Mouse (Mus musculus) CH12F3 (cell line): ENCODE results near the gene Zfp568.

Source experiments
- in situ Hi-C: fragments of 300-500 bp; cut with MboI; formaldehyde crosslinking; loops from 2 replicates; pipeline ENCODE4 v1.14.3; 2020; ENCODE audit warnings: low sequenced_read_pairs

The Zfp568 gene

DNA sequence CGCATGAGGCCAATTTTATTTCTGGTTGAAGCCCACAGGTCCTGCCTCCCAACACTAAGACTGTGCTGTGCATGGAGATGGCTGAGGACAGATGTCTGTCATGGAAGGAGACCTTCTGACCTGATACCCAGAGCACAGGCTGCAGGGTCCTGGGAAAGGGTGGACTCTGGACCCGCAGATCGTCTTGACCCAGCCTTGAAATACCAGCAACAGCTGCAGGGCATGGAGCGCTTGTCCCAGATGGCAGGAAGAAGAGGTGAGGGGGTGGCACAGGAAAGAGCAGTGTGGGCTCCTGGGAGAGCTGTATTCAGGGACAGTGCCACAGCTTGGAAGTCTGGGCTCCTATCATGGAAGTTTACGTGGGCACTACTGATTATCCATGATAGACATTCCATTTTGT, 3.8 kb downstream of the Zfp568 start:
- in situ Hi-C loops: no loop called here

DNA sequence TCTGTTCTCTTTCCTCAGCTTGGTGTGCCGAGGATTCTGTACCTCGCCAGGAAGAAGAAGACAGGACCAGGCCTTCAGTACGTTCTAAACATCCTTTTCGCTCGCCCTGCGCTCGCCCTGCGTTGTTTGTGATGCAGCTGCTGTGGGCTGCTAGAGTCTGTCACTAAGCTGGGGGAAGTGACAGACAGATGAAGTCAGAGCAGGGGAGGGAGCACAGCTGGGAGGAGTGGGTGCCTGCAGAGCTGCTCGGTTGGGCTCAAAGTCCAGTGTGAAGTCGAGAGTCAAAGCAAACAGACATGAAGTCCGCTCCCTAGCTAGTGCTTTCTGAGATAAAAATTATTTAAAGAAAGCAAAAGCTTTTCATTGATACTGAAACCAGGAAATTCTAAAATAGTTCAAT, 5.3 kb downstream of the Zfp568 start:
- in situ Hi-C loops: no loop called here

DNA sequence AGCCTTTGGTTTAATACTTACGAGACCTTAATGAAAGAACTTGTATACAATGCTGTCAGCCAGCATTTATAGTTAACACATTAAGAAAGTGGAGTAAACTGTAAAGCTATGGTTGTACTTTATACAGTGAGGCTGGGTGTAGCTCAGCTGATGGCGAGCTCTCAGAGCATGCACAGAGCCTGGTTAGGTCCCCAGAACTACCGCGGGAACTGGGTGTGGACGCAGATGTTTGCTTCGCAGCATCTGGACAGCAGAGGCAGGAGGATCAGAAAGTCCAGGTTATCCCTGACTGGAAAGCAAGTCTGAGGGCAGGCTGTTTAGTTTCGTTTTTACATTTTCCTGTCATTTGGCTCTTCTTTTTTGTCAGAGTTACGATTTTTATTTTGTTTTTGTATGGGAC, 8.9 kb downstream of the Zfp568 start:
- in situ Hi-C loops: no loop called here

DNA sequence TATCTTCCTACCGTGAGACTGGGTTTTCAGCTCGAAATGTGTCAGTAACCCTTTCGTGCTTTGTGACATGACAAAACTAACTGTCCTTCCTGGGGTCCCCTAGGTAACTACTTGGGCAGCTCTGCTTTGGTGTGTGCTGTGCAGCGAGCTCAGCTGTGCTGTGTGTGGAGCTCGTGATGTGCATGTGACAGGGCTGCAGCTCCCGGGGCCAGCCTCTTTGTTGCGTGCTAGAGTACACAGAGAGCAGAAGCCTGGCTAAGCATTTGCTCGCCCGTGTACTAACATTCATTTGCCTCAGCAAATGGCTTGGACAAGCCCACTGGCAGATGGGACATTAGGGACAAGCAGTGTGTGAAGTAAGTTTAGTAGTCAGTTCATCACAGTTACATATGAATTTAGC, 9.6 kb downstream of the Zfp568 start:
- in situ Hi-C loops: no loop called here

DNA sequence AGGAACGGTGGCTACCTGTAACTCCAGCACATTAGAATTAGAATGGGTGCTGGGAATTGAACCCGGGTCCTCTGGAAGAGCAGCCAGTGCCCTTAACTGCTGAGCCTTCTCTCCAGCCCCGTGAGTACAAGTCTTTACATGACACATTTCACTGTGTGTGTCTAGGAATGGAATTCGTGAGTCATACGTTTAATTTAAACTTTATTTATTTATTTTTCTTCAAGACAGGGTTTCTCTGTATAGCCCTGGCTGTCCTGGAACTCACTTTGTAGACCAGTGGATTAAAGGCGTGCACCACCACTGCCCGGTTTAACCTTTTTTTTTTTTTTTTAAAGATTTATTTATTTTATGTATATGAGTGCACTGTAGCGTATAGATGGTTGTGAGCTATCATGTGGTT, 11.4 kb downstream of the Zfp568 start:
- in situ Hi-C loops: no loop called here

DNA sequence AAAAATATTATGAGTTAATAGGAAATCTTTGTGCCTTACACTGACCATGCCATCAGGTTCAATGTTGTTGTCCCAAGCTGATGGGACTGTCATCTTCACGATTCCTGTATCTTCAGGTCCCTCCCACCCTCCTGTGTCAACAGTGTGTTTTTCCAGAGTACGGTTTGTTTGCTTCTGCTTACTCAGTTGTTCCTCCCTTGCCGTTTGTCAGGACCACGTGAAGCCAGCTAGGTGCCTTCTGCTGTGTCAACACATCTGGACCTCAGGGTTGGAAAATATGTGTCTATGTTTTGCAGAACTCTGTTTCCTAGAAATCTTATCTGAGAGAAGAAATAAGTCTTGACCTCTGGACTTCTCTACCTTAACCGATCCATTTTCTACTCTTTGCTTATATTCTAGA, 16.8 kb downstream of the Zfp568 start:
- in situ Hi-C loops: no loop called here

DNA sequence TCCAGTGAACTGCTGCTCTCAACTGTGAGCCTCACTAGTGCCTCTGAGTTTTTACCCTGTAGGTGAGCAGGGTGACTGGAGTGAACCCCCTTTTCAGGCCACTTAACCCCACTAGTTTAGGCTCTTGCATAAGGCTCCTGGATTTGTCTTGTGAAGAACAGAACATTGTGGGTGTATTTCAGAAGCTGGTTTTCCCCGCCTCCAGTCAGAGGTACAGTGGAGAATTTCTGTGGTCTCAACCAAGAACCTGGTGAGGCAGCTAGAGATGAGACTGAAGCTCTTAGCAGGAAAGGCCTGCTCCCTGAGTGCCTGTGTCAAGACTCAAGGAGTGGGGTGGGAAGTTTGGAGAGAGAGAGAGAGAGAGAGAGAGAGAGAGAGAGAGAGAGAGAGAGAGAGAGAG, 23.8 kb downstream of the Zfp568 start:
- in situ Hi-C loops: no loop called here

DNA sequence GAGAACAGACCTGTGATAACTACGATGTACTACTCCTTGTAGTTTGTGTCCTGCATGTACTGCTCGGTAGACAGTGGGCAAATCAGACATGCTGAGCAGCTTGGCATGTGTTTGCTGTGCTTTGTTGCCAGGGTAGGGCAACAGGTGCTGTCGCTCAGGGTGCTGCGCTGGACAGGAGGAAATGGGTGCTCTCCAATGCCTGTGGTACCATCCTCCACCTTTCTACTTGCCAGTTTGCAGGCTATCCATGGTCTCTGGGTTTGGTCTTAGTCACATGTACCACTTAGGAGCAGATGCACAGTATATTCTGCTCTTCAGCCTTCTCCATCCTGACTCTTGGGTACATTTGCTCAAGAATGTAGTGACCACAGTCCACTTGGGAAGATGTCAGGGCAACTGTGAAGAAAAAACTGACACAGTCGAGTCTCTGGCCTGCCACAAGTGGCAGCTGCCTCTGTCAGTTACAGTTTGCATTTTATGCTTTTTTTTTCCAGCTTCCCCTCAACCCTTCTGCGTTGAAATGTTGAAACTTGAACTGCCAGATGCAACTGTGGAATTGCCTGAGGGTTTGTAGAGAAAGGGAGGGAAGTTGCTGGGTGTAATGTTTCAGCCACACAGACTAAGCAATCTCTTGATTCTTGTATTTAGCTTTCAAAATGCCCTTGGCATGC, 24.4 kb downstream of the Zfp568 start:
- in situ Hi-C loops: no loop called here

DNA sequence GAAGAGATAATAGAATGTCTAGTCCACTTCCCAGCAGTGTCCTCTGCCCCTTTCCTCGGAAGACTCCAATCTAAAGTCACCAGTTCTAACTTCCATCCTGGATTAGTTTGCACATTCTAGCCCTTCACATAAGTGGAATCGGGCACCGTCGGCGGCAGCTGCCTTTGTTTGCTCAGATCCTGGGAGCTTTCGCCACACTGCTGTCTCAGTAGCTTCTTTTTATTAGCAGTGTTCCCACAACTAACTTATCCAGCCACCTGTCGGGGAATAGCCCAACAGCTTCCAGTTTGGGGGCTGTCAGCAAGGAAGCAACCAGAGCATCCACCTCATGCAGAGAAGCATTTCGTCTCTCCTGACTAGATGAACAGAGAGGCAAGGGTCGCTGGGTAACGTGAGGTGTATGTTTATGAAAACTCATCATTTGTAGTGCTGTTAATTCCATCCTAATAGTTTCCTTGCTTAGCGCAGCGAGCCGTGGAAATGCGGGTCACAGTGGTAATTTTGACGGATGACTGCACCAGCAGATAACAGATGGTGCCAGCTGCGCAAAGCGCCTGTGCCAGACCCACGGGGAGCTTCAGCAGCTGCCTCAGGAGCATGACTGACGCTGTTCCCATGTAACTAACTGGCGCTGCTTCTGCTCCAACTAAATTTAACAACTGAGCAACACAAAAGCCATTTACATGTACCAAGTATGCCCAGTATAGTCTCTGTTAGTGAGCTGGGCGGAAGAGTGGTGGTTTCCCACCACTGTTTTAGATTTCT, 25.7 kb downstream of the Zfp568 start:
- in situ Hi-C loops: no loop called here

DNA sequence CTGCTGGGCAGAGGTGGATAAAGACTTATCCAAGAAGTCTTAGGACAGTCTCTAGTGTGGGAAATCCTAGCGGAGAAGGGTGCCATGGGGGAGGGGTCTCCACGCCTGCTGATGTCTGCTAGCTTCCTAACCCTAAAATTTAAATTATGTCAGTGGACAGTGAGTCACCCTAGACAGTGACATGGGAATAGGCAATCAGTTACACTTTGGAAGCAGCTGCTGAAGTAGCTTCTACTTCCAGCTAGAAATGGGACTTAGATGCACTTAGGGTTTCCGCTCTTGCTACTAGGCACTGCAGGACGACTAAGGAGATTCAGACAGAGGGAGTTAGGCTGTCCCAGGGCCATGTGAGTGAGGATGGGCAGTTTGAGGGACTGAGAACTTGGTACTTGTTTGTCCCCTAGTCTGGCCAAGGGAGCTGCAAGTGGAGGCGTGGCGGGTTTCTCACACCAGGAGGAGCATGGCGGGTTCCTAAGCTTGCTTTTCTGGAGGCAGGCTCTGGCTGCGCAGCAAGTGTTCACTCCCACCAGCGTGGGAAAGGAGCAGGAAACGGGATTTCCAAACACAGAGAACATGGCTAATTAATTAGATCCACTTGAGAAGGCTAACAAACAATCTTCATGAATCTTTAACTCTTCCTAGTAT, 26.9 kb downstream of the Zfp568 start:
- in situ Hi-C loops: no loop called here

DNA sequence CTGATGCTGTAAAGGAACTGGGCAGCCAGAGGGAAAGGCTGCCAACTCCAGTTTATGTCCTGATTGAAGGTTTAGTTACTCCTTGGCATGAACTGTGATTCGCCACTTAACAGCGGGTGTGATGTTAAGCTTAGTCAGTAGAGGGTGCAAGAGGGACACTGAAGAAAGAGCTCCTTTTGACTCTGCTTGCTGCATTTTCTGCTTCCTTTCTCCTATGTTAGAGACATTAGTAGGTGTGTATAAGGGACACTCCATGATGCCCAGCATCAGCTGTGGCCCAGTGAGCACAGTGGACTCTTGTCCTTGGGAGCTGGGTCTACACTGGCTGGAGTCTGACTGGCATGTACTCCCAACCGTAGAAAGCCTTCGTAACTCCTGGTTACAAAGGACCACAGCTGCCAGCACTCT, 29.2 kb downstream of the Zfp568 start:
- in situ Hi-C loops: no loop called here

DNA sequence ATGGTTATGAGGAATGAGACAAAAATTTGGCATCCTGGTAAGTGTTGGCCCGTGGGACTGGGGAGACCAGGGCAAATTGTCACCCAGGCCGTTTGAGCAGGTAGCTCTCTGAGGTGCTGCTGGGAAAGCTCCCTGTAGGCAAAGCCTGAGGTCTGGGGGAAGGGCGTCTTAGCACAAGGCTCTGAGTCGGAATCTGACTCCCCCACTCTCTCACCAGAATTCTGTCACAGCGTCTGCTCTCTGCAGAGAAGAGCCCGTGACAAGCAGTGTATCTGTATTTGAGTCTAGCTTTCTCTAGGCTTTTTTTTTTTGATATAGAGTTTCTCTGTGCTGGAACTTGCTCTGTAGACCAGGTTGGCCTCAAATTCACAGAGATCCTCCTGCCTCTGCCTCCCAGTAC, 33.5 kb downstream of the Zfp568 start:
- in situ Hi-C loops: no loop called here

DNA sequence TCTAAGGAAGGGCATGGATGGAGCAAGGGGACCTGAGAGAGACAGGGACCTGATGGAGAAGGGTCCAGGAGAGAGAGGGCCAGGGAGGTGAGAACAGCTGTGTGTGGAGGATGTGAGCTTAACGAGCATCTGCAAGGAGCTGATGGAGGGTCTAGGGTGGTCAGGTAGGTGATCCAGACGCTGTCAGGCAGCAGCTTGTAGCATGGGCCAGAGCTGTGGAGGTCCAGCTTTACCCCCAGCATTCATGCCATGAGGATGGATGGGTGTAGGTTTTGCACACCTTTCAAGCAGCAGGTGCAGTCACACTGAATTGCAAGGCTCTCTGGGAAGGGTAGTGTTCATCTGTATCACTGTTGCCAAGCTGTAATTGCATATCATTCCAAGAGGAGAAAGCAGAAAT, 35.8 kb downstream of the Zfp568 start:
- in situ Hi-C loops: no loop called here

DNA sequence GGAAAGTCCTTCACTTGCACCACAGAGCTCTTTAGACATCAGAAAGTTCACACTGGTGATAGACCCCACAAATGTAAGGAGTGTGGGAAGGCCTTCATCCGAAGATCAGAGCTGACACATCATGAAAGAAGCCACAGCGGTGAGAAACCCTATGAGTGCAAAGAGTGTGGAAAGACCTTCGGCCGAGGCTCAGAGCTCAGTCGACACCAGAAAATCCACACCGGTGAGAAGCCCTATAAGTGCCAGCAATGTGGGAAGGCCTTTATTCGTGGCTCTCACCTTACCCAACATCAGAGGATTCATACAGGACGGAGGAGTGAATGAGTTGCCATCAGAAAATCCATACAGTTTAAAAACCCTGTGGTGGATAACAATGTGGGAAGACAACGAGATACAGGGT, 39.6 kb downstream of the Zfp568 start:
- in situ Hi-C loops: no loop called here

DNA sequence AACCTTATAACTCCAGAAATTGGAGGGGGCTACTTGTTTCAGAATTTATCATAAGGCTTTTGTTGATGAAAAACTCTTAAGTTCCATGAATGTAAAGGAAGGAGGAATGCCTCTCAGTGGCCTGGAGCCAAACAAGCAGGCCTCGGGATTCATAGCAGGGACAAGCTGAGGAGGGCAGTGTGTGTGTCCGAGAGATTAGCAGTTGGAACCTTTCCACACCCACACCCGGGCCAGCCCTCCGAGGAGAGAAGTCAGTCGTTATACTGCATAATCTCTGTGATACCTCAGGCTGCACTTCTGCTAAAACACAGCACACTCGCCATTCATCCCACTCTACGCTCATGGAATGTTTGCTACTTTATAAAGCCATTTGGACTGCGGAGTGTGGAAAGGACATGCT, 40.0 kb downstream of the Zfp568 start:
- in situ Hi-C loops: no loop called here

DNA sequence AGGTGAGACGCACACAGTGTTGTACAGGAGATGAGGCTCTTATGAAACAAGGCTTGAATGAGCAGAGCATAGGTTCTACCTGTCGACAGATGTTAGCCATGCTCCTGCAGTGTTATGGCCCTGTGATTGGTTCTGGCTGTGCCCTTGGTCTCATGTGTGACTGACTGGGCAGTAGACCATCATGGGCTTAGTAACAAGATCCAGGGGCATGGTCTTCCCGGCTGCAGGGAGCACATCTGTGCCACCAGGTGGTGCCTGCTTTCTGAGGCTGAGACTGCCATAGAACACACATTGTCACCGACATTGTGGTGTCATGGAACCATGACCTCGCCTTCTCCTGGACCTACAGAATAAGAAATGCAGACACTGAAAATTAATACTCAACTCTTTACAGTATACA, 41.6 kb downstream of the Zfp568 start:
- in situ Hi-C loops: no loop called here

DNA sequence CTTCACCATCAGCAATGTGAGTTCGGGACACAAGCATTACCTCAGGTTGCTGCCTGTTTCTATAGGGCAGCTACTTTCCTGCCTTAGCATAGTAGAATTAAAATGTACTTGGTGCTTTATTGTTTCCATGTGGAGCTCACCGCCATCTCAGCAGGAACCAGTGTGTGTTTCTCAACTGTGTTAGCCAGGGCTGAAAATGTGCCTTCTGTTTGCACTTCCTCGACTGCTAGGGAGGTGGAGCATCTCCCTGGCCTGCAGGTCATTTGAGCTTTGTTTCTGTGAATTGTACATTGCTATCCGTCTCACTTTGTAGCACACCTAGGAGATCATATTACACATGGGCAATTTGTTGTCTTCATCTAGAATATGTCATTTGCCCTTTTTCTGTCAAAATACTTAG, 43.6 kb downstream of the Zfp568 start:
- in situ Hi-C loops: no loop called here

DNA sequence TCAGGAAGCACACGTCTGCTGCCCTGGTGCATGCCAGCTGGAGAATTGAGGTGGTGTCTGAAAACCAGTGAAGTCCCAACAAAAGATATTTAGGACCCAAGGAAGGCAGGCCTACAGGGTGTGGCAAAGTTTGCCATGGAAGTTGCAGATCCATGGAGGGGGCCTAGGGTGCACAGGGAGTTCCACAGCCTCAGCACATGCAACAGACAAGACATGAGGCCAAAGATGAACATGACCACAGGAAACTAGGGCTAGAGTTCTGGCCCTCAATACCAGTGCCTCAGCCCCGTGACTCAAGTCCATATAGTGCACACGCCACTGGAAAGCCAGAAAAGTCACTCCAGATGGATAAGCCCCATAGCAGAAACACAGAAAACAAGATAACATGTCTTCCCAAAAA, 44.8 kb downstream of the Zfp568 start:
- in situ Hi-C loops: no loop called here

DNA sequence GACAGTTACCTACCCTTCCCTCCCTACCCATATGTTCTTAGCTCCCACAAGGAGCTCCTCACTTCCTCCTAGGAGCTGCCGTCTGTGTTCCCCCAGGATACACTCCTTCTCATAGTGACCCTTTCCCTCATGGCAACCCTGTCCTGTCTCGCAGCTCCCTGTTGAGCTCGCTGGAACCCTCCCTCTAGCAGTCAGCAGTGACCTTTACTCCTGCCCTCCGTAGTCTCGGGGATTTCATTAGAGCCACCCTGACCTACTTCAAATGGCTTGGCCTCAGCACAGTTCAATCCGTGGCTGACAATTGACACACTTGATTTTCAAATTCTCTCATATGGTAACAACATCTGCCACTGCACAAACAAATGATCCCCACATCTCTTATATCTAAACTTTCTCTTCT, 46.9 kb downstream of the Zfp568 start:
- in situ Hi-C loops: no loop called here

DNA sequence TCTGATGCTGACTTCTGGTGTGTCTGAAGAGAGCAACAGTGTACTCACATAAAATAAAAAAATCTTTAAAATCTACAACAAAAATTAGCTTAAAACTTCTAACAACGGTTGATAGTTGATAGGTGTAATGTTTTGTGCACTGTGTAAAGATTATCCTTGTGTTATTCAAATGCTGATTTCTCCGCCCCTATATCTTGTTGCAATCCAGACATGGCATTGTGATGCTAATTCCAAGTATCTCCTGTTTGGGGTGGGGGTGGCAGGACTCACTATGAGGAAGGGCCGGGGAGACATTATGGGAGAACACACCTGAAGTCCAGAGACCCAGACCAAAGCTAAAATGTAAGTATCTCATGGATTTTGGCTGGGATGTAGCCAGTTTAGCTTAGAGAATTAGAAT, 47.6 kb downstream of the Zfp568 start:
- in situ Hi-C loops: no loop called here

DNA sequence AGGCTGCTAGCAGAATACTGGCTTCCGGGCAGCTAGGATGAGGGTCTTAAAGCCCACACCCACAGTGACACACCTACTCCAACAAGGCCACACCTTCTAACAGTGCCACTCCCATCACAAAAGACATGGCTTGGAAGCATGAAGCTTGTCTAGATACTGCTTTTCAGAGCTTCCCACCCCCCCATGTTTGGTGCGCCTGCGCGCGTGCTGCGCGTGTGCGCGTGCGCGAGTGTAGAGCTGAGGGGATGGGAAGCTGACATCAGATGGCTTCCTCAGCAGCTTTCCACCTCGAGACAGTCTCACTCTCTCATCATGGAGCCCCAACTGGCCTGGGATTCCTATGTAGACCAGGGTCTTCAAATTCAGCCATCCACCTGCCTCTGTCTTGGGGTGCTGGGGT, 50.6 kb downstream of the Zfp568 start:
- in situ Hi-C loops: no loop called here

DNA sequence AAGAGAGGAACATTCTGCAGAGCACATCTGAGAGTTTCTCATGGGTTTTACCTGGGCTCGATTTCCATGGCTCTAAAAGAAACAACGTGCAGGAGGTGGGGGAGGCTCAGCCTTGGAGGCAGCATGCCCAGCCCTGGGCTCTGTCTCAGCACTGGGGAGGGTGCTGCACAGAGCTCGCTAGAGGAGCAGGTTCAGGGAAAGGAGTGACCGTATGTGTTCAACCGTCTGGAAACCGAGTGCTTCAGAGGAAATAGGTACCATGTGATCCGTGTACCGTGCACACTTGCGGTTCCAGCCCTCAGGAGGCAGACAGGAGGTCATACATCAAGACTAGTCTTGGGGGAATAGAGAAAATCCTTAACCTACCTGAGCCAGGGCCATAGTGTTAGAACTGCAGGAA, 60.6 kb downstream of the Zfp568 start:
- in situ Hi-C loops: no loop called here
